Mouse (Mus musculus): ENCODE measurements around the gene Spata16.

DNA sequence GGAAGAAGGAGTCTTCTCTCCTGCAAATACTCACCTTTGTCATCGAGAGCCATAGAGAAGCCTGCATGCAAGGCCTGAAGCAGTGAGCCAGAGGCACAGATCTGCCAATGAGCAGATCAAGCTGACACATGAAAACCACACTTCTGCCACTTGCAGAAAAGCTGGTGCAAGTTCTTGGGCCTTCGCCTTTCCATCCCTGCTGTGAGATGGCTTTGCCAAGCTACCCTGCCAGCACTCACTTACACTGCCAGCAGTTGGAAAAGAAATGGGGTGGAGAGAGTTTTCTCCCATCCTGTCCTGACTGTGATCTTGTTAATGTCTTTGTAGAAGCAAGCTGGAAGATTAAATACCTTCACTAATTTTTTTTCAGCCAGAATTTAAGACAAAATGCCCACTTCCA lies 237.3 kb downstream of the Spata16 start:
- TF ChIP-seq FLI1 (IDR thresholded peaks at IDR 0.05; ENCODE audit: low read length) (no peak), GATA1 (IDR thresholded peaks at IDR 0.05; ENCODE audit: borderline replicate concordance, low read length) (no peak)

Measured in megakaryocyte, embryonic 14.5 days (primary cell).